ENCODE assay signal across 9 mouse cellular contexts in the genomic region with DNA sequence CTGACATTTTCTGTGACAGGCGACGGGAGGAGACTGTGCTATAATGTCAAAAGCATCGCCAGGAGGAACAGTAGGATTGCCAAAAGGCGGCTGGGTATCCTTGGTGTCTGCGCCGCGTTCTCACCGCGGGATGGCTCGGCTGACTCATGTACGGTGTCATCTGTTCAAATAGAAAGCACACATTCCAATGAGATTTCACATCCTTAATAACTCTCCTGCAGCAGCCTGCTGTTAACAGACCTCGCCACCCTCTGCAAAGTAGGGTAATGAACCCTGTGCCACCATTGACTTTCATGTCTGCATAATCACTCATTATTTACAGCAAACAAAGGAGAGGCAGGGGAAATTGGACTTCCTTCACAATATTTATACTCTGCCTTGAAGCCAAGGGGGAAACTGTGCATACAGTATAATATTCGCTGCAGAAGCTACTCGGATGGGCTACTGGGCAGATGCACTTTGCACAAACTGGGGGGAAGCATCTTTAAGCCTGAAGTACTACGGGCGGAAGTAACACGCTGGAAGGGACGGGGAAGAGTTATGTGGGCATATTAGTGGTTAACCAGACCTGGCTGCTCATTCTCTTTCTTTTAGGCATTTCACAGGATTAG.
DNase-seq lines count a peak whose midpoint lies in the region; ATAC-seq lines count a peak whose summit lies in the region.
"Had no signal": no experiment of that assay in that cellular context is flagged by ENCODE, and none has a peak within 500 bp of the region (broad histone marks: within the 10 kb centered on the region; RNA-seq: fewer than 3 reads in every experiment).

No protein-coding gene starts in this region.

- H3K36me3 ChIP-seq in hindbrain, embryonic 12.5 days, result no peaks in the 10 kb centered on the region

- H3K4me3 ChIP-seq in hindbrain, embryonic 12.5 days, result no peak overlapping the region

- H3K4me2 ChIP-seq in hindbrain, embryonic 12.5 days (replicated peaks), result no peak overlapping the region

- H3K27me3 ChIP-seq in hindbrain, embryonic 12.5 days, result no peaks in the 10 kb centered on the region

- peak; percentile 74 for ATAC-seq in hindbrain, embryonic 12.5 days (ENCODE audit: low FRiP score)
- ATAC-seq in megakaryocyte progenitor cell, adult 5-6 weeks (replicated peaks; ENCODE audit: poor library complexity), result 0 out of 2 replicates have a peak, but pooled peaks have one; percentile 21
- no peak for ATAC-seq in erythroblast, adult 5-6 weeks (replicated peaks; ENCODE audit: low FRiP score, poor library complexity, severe bottlenecking)

- 67% methylated on average over 18 of the region's 18 CpGs for WGBS in hindbrain, embryonic 12.5 days

- no peaks in the 10 kb centered on the region for H3K9me3 ChIP-seq in hindbrain, embryonic 12.5 days (replicated peaks)

- no peak overlapping the region for H3K9ac ChIP-seq in hindbrain, embryonic 12.5 days

- H3K27ac ChIP-seq in hindbrain, embryonic 12.5 days, result peak overlapping the region; percentile 25

- DNase-seq in 3134 (ENCODE audit: extremely low read depth, insufficient read length, low spot score), result peak; percentile 77
- DNase-seq in adrenal gland, postnatal 25 days, result peak; percentile 48
- DNase-seq in kidney, adult 8-10 months, result no peak
- no peak for DNase-seq in ovary, postnatal 14 days (ENCODE audit: low spot score)
- no peak for DNase-seq in spleen, postnatal 4 days (ENCODE audit: low spot score in 2 of 2)
- DNase-seq: heart, adult 18-20 months had no signal

- H3K4me1 ChIP-seq in hindbrain, embryonic 12.5 days, result peaks cover 14% of the 10 kb centered on the region

Comparison
In these comparisons a context has a peak if more than half of its experiments do, and no peak if none do; other contexts are left out.
1. DNase-seq: peak in 3134 (single experiment) and adrenal gland, postnatal 25 days (single experiment); none in kidney, adult 8-10 months (0 of 2), ovary, postnatal 14 days (single experiment) and spleen, postnatal 4 days (0 of 2).